Mouse (Mus musculus): ENCODE measurements around the gene Diras1.
"Not testable (repeated sequence)": the region's sequence is repeated elsewhere in the genome, so short reads cannot be mapped to it uniquely, and the experiment has no call there.

Gene Diras1

DNA sequence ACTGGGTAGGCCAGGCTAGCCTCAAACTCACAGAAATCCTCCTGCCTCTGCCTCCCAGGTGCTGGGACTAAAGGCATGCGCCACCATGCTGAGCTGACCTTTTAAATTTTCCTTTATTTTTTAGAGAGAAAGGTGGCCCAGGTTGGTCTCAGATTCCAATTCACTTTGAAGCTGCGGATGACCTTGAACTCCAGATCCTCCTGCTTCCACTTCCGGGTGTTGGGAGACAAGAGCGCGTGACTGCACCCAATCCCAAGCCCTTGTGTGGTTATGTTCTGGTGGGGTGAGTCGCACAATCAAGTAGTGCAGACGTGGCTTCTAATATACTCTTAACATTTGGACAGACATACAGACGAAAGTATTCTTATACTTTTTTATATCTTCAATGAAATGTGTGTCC, 29.0 kb downstream of the Diras1 start:
- DNase-seq: no peak

- peak; percentile 90 for DNase-seq
Measured at GRCm38 (mm10) chr10:80995091-80995632, 30.3 kb downstream of the Diras1 start.

DNA sequence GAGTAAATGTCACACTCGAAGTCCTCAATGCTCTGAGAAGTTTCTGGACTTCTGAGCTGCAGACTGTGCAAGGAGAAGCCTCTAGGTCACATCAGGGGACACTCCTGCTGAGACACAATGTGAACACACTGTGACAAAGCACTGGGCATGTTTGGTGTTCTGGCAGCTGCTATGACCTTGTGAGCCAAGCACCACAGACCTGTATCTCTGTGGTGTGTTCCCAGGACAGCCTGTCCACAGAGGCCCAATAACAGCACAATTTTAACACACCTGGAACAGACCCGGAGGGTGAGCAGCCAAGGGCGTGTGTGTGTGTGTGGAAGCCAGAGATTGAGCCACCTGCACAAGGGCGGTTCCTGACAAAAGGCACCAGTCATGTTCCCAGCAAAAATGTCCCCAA, 30.8 kb downstream of the Diras1 start:
- no peak for DNase-seq

DNA sequence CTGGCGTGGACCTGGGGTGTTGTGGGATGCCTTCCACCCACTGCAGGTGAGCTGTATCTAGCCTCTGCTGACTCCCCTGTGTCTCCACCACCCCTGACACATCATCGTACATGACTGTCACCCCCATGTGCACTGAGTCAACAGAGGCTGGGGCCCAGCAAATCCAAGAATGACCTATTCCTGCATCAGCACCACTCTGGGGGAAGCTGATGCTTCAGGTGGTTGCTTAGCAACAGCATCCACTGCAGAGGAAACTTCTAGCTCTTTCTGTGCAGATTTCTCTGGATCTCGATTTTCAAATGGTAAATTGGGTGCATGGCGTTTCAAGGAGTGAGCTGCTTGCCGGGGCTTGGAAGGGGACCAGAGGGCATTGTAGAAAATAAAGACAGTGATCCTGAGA, 32.2 kb downstream of the Diras1 start:
- DNase-seq: no peak

DNA sequence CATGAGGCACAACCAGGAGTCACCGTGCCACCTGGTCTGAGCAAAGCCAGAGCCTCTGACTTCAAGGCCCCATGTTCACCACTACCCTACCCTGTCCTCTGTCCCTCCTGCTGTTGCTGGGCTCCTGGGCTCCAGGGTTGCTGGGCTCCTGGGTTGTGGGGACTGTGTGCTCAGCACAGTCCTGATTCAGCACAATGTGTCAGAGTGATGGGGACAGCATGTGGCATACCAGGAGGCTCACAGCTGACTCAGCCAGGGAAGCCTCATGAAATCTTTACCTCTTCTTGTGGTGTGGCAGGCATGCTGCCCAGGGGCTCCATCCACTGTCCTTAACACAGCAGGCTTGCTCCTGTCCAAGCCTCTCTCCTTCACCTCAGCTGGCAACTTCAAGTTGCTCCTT, 33.5 kb downstream of the Diras1 start:
- no peak for DNase-seq

DNA sequence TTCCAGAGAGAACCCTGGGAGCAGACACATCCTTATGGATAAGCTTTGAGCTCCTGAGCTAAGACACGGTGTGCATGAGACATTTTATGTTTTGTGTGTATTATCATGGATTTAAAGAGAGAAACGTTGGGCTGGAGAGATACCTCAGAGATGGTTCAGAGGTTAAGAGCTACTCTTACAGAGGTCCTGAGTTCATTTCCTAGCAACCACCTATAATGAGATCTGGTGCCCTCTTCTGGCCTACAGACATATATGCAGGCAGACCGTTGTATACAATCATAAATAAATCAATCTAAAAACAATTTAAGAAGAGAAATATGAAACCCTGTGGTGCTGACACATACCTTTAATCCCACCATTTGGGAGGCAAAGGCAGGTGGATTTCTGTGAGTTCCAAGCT, 34.5 kb downstream of the Diras1 start:
- DNase-seq: no peak

DNA sequence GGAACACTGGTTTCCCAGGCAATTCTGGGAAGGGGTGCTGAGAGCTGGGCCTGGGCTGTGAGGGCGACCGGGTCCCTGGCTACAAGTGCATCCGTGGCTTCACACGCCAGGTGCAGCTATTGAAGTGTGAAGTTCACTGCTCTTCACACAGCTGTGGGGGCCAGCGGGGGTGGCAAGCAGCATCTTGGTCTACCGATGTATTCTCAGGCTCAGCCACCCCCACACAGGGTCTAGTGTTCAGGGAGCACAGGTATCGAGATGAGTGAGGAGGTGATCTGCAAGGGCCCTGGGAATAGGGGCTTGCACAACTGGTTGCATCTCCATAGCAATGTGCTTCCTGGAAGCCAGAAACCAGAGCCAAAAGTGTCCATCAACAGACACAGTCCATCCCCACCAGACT, 35.1 kb downstream of the Diras1 start:
- no peak for DNase-seq

DNA sequence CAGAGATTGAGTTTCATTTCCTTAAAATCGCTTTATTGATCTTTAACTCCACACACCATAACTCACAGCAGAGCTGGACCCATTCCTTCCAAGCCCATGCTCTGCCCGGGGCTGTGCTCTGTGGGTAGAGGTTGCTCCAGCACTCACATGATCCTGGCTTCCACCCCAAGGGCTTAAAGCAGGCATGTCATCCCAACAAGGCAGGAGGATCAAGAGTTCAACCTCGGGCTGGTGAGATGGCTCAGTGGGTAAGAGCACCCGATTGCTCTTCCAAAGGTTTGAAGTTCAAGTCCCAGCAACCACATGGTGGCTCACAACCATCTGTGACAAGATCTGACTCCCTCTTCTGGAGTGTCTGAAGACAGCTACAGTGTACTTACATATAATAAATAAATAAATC, 35.6 kb downstream of the Diras1 start:
- DNase-seq: not testable (repeated sequence)

DNA sequence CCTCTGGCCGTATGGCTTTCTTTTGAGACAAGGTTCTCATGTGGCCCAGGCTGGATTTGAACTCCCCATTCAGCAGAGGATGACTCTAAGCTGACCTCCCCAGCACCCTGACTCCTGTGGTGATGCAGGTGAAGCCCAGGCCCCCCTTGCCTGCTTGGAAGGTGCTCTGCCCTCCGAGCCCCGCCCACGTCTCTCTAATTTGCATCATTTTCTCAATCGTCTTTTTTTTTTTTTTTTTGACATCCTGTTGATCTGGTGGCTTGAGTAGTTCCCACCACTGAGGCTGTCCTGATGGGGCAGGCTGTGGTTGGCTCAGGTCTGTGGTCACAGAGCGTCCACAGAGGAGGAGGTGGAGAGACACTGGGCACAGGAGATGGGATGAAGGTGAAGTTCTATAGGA, 36.0 kb downstream of the Diras1 start:
- DNase-seq: no peak

DNA sequence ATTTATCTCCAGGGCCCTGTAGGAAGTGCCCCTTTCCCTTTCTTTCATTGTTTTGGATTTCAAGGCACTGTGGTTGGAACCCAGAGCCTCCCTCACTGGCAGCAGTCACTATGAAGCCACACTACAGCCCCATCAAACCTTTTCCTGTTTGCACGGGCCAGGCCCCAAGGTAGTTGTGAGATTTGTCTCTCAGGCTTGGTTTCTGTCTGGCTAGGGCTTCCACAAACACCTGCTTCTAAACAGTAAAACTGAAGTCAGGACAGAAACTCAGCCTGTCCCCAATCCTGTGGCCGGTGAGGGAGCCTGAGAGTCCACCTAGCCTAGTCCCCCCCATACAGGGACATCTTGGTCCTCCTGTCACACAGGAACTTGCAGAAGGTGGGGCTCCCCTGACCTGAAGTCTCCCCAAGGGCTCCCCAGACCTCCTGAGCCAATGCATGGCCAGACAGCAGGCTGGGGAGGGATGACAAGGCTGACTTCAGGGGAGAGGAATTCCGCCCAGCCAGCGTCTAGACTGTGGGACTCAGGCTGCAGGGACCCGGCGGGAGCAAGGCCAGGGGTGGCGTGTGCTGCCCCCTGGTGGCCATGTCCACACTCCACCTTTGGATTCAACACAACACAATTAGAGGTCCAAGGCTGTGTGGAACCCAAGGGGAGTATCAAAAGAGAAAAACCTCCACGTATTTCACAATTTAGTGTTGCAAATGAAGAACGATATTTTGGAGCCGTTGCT, 37.6 kb downstream of the Diras1 start:
- DNase-seq: peak; percentile 83

DNA sequence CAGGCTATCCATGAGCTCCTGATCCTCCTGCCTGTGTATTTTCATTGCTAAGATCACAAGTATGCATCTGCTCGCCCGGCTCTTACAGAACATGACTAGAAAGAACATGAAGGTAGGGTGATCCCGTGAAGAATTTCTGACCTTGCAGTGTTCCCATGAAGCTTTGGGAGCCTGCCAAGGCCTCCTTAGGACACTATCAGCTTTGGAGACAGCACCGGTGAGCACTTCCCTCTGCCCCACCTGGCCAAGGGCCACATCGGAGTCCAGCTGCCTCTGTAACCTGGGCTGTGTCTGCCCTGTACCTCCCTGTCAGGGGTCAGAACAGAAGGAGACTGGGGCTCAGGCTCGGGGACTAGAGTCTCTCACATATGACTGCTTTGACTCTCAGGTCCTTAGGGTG, 38.7 kb downstream of the Diras1 start:
- DNase-seq: no peak

- DNase-seq: no peak
Measured at GRCm38 (mm10) chr10:80985970-80986701, 39.3 kb downstream of the Diras1 start.

- DNase-seq: peak; percentile 61
Measured at GRCm38 (mm10) chr10:80985241-80985969, 40.1 kb downstream of the Diras1 start.

DNA sequence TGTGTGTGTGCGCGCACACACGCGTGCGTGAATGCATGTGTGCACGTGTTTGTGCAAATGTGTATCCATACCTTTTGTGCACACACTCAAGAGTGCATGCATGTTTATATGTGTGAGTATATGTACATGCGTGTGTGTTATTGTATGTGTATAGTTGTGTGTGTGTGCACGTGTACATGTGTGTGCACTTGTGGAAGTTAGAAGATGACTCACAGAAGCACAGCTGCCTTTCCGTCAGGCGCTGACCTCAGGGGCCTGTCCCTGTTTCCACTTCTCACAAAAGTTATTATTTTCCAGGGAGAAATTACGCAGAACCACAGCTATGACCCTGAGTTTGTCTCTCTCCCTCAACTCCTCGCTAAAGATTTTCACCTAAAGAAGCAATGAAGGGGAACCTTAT, 41.2 kb downstream of the Diras1 start:
- DNase-seq: no peak

- no peak for DNase-seq
Measured at GRCm38 (mm10) chr10:80982381-80982780, 43.1 kb downstream of the Diras1 start.

DNA sequence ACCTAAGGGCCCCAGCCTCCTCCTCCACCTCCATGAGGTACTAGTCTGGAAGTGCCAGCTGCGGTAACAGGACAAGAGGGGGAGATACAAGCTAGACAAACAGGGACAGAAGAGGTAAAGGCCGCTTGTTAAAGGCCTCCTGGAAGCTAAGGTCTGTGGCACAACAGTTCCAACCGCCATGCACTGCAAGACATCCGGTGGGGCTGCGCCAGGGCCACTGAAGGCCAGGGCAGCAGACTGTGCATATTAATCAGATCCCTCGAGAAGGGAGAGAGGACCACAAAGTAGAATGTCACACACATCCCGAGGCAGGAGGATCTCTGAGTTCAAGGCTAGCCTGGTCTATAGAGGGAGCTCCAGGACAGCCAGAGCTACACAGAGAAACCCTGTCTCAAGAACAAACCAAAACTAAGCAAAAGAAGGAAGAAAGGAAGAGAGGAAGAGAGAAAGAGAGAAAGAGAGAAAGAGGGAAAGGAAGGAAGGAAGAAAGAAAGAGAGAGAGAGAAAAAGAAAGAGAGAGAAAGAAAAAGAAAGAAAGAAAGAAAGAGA, 43.8 kb downstream of the Diras1 start:
- no peak for DNase-seq

DNA sequence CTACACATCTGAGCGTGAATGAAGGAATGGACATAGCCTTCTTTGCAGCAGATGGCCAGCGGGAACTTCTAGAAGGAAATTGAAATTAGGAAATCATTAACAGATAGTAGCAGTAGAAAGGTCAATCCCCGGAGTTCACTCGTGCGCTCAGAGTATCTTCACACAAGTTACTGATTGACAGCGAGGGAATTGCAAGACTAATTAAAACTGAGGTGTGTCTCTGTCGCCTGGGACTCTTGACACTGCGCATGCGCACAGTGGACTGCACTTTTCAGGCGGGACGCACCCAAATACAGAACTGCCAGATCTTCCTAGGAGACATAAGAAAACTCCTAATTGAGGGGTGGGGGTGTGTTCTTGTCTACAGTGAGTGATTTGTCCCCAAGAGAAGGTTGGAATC, 50.0 kb downstream of the Diras1 start:
- no peak for DNase-seq

GRCm38 (mm10) chr10:80973722-80974121, 51.7 kb downstream of the Diras1 start:
- no peak for DNase-seq

DNA sequence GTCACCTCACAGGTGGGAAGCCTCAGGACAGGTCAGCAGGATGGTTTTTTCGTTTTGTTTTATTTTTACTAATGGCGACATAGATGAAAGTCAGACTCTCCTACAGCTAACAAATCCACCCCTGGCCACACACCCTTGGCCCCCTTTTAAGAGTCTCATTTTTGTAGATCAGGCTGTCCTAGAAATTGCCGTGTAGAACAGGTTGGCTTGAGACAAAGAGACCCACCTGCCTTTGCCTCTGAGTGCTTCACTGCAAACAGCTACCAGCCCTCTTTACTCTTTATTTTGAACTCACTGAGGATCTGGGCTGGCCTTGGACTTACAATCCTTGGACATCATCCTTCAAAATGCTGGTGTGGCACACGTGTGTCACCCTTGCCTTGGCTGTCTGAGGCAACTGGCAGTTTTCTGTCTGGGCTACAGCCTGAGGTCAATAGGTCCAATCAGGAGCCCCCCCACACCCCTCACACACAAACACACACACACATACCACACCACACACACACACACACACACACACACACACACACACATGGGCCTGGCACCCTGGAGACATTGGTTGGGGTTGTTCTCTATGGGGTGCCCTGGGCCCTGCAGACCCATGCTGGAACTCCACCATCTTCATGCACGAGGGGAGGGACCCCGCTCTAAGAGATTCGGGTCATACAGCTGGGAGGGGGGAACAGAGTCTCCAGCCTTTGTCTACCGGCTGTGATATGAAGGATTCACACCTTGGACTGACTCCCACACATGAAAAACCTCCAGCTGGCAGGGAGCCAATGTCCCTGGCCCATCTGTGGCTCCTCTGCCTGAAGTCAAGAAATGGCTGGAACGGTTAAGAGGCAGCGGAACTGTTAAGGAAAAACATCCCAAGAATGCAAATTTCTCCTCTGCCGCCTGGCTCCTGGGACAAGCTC, 53.1 kb downstream of the Diras1 start:
- peak; percentile 78 for DNase-seq

DNA sequence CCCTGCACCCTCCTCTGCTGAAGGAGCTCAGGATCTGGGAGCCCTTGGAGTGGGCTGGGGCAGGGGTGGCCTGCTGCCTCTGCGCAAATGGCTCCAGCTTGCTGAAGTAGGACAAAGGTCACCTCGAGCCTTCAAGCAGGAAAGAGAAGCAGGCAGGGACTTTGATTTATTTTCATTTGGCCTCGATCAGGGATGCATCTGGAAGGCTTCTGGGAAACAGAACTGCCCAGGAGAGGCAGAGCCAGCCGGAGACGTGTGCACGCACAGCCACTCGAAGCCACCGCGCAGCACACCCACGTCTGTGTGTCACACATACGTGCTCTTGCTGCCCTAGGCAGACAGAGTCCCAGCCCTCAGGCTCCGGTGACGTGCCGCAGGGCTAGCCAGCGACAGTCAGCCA, 53.9 kb downstream of the Diras1 start:
- no peak for DNase-seq

DNA sequence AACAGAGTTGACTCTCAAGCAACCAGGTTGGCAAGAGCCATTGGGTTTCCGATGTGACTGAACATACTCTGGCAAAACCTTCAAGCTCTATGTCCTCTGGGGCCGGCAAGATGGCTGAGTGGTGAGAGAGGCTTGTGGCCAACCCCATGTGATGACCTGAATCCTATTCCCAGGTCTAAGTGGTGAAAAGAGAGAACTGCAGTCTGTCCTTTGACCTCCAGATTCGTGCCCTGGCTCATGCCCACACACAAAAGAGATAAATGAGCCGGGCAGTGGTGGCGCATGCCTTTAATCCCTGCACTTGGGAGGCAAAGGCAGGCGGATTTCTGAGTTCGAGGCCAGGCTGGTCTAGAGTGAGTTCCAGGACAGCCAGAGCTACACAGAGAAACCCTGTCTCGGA, 55.3 kb downstream of the Diras1 start:
- no peak for DNase-seq

Measured in cerebellum, adult 8-10 months (tissue).